Mouse (Mus musculus) hindbrain, embryonic 12.5 days (tissue): ENCODE data around the gene Itpkb. TPM values are rescaled to one million over a fixed set of nuclear protein-coding genes. Genes with fewer than 3 reads are reported as not detected.
"Not testable (repeated sequence)": the region's sequence is repeated elsewhere in the genome, so short reads cannot be mapped to it uniquely, and the experiment has no call there.

Experiments
- ATAC-seq: fragments of 200-750 bp; cut with Nextera tagmentation; 2 replicates; pipeline ENCODE4 v1.8.0; 2017; ENCODE audit warnings: moderate TSS enrichment; ENCODE audit not compliant: low FRiP score
- H3K27ac ChIP-seq: fragments of 300-500 bp; sonication (generic); 2 replicates; pipeline ENCODE4 v1.5.1; 2016; ENCODE audit warnings: mild to moderate bottlenecking
- H3K27me3 ChIP-seq: fragments of 300-500 bp; sonication (generic); 2 replicates; pipeline ENCODE4 v1.6.1; 2016; ENCODE audit warnings: mild to moderate bottlenecking
- H3K36me3 ChIP-seq: fragments of 300-500 bp; sonication (generic); 2 replicates; pipeline ENCODE4 v1.6.1; 2016; ENCODE audit warnings: mild to moderate bottlenecking
- H3K4me1 ChIP-seq: fragments of 300-500 bp; sonication (generic); 2 replicates; pipeline ENCODE4 v1.6.1; 2016
- H3K4me2 ChIP-seq: fragments of 300-500 bp; sonication (generic); replicated peaks from 2 replicates; pipeline ENCODE4 v1.6.1; 2016; ENCODE audit warnings: mild to moderate bottlenecking
- H3K4me3 ChIP-seq: fragments of 300-500 bp; sonication (generic); 2 replicates; pipeline ENCODE4 v1.5.1; 2016; ENCODE audit warnings: mild to moderate bottlenecking
- H3K9ac ChIP-seq: fragments of 300-500 bp; sonication (generic); 2 replicates; pipeline ENCODE4 v1.6.1; 2016; ENCODE audit warnings: mild to moderate bottlenecking, moderate library complexity
- H3K9me3 ChIP-seq: fragments of 300-500 bp; sonication (generic); replicated peaks from 2 replicates; pipeline ENCODE4 v1.6.1; 2016; ENCODE audit warnings: mild to moderate bottlenecking
- WGBS: fragments of 180-500 bp; shearing (Covaris S2); methylation state at CpG from one replicate; pipeline ENCODE4 v1.1.7; 2016; 5-methylcytosine and 5-hydroxymethylcytosine counted together
- polyA plus RNA-seq: library from polyadenylated mRNA; unstranded; fragments of >200 nt; fragmentation: Nextera tagmentation; extraction: Ambion mirVana; gene quantifications from 2 replicates; pipeline ENCODE4 v1.2.1, GENCODE M21; 2016

Itpkb gene
- polyA plus RNA-seq, 1 experiment from 2014 or later: 8.3 TPM

GRCm38 (mm10) chr1:180385308-180385707 is 55.0 kb downstream of the Itpkb start:
- 85% methylated on average over 6 of the region's 6 CpGs for WGBS
- Histone ChIP-seq H3K9me3 (no peaks in the 10 kb centered on the region), H3K4me3 (no peak overlapping the region), H3K4me1 (peaks cover 14% of the 10 kb centered on the region), H3K4me2 (no peak overlapping the region), H3K36me3 (no peaks in the 10 kb centered on the region), H3K9ac (no peak overlapping the region), H3K27me3 (no peaks in the 10 kb centered on the region; the same call in 1 of the 2 replicates), H3K27ac (no peak overlapping the region)
- ATAC-seq: no peak

- H3K27ac ChIP-seq: peak overlapping the region; percentile 58
- peak overlapping the region; percentile 54 for H3K9ac ChIP-seq
- peak overlapping the region; percentile 39 for H3K4me3 ChIP-seq
- ATAC-seq: peak; percentile 98
- H3K4me1 ChIP-seq: peaks cover 14% of the 10 kb centered on the region
- H3K36me3 ChIP-seq: no peaks in the 10 kb centered on the region
- 3% methylated on average over 27 of the region's 27 CpGs for WGBS
- no peaks in the 10 kb centered on the region for H3K9me3 ChIP-seq
- peak overlapping the region; percentile 63 for H3K4me2 ChIP-seq
- no peaks in the 10 kb centered on the region; the same call in 1 of the 2 replicates for H3K27me3 ChIP-seq
Measured at GRCm38 (mm10) chr1:180386951-180387749, 56.9 kb downstream of the Itpkb start.

GRCm38 (mm10) chr1:180387750-180388480 is 57.6 kb downstream of the Itpkb start:
- Histone ChIP-seq H3K4me1 (peaks cover 15% of the 10 kb centered on the region), H3K27ac (peak overlapping the region; percentile 40; the same call in 1 of the 2 replicates), H3K4me3 (peak overlapping the region; percentile 39), H3K9ac (no peak overlapping the region), H3K4me2 (peak overlapping the region; percentile 63), H3K27me3 (no peaks in the 10 kb centered on the region; the same call in 1 of the 2 replicates), H3K36me3 (no peaks in the 10 kb centered on the region), H3K9me3 (no peaks in the 10 kb centered on the region)
- ATAC-seq: no peak
- 17% methylated on average over 11 of the region's 11 CpGs for WGBS

GRCm38 (mm10) chr1:180388481-180388880 is 58.2 kb downstream of the Itpkb start:
- 54% methylated on average over 1 of the region's 1 CpGs for WGBS
- no peak overlapping the region for H3K27ac ChIP-seq
- no peak for ATAC-seq
- peaks cover 19% of the 10 kb centered on the region for H3K4me1 ChIP-seq
- H3K27me3 ChIP-seq: no peaks in the 10 kb centered on the region; the same call in 1 of the 2 replicates
- no peaks in the 10 kb centered on the region for H3K36me3 ChIP-seq
- no peak overlapping the region for H3K4me2 ChIP-seq
- no peak overlapping the region for H3K9ac ChIP-seq
- H3K9me3 ChIP-seq: no peaks in the 10 kb centered on the region
- no peak overlapping the region for H3K4me3 ChIP-seq

GRCm38 (mm10) chr1:180389213-180389760 is 59.0 kb downstream of the Itpkb start:
- ATAC-seq, H3K27me3 ChIP-seq, H3K36me3 ChIP-seq, H3K4me3 ChIP-seq, H3K9me3 ChIP-seq, H3K9ac ChIP-seq, H3K4me2 ChIP-seq, H3K27ac ChIP-seq: not testable (repeated sequence)
- 84% methylated on average over 11 of the region's 11 CpGs for WGBS
- peaks cover 19% of the 10 kb centered on the region for H3K4me1 ChIP-seq

- Histone ChIP-seq H3K4me2 (no peak overlapping the region), H3K4me1 (peaks cover 19% of the 10 kb centered on the region), H3K9ac (no peak overlapping the region), H3K36me3 (no peaks in the 10 kb centered on the region), H3K27me3 (no peaks in the 10 kb centered on the region), H3K27ac (no peak overlapping the region), H3K4me3 (no peak overlapping the region), H3K9me3 (no peaks in the 10 kb centered on the region)
- WGBS: 83% methylated on average over 3 of the region's 3 CpGs
- no peak for ATAC-seq
Measured at GRCm38 (mm10) chr1:180390321-180390731, 60.0 kb downstream of the Itpkb start.

GRCm38 (mm10) chr1:180390746-180391574 is 60.7 kb downstream of the Itpkb start:
- no peak overlapping the region for H3K4me2 ChIP-seq
- H3K36me3 ChIP-seq: no peaks in the 10 kb centered on the region
- no peak overlapping the region for H3K27ac ChIP-seq
- no peaks in the 10 kb centered on the region for H3K9me3 ChIP-seq
- no peak overlapping the region for H3K4me3 ChIP-seq
- ATAC-seq: no peak
- WGBS: 79% methylated on average over 10 of the region's 10 CpGs
- H3K27me3 ChIP-seq: no peaks in the 10 kb centered on the region
- H3K4me1 ChIP-seq: peaks cover 19% of the 10 kb centered on the region
- no peak overlapping the region for H3K9ac ChIP-seq

GRCm38 (mm10) chr1:180391575-180391945 is 61.3 kb downstream of the Itpkb start:
- H3K4me2 ChIP-seq: no peak overlapping the region
- no peaks in the 10 kb centered on the region for H3K36me3 ChIP-seq
- no peak overlapping the region for H3K27ac ChIP-seq
- ATAC-seq: no peak
- peaks cover 18% of the 10 kb centered on the region for H3K4me1 ChIP-seq
- H3K27me3 ChIP-seq: no peaks in the 10 kb centered on the region
- H3K4me3 ChIP-seq: no peak overlapping the region
- no peaks in the 10 kb centered on the region for H3K9me3 ChIP-seq
- 88% methylated on average over 4 of the region's 4 CpGs for WGBS
- no peak overlapping the region for H3K9ac ChIP-seq

- 83% methylated on average over 5 of the region's 5 CpGs for WGBS
- no peak for ATAC-seq
- no peaks in the 10 kb centered on the region for H3K9me3 ChIP-seq
- peaks cover 12% of the 10 kb centered on the region for H3K4me1 ChIP-seq
- no peaks in the 10 kb centered on the region for H3K27me3 ChIP-seq
- H3K9ac ChIP-seq: no peak overlapping the region
- no peaks in the 10 kb centered on the region for H3K36me3 ChIP-seq
- no peak overlapping the region for H3K4me3 ChIP-seq
- no peak overlapping the region for H3K4me2 ChIP-seq
- H3K27ac ChIP-seq: no peak overlapping the region
Measured at GRCm38 (mm10) chr1:180392137-180392798, 62.0 kb downstream of the Itpkb start.

GRCm38 (mm10) chr1:180393017-180393797 is 62.9 kb downstream of the Itpkb start:
- Histone ChIP-seq H3K9ac (no peak overlapping the region), H3K27ac (no peak overlapping the region), H3K4me3 (no peak overlapping the region), H3K9me3 (no peaks in the 10 kb centered on the region), H3K36me3 (no peaks in the 10 kb centered on the region), H3K4me1 (peaks cover 9% of the 10 kb centered on the region), H3K4me2 (no peak overlapping the region), H3K27me3 (no peaks in the 10 kb centered on the region)
- no peak for ATAC-seq
- 82% methylated on average over 9 of the region's 9 CpGs for WGBS

- no peak for ATAC-seq
- no peaks in the 10 kb centered on the region for H3K36me3 ChIP-seq
- no peak overlapping the region for H3K4me2 ChIP-seq
- no peak overlapping the region for H3K4me3 ChIP-seq
- H3K9ac ChIP-seq: no peak overlapping the region
- H3K4me1 ChIP-seq: peaks cover 5% of the 10 kb centered on the region; the same call in 1 of the 2 replicates
- H3K9me3 ChIP-seq: no peaks in the 10 kb centered on the region
- no peaks in the 10 kb centered on the region for H3K27me3 ChIP-seq
- WGBS: 89% methylated on average over 12 of the region's 12 CpGs
- no peak overlapping the region for H3K27ac ChIP-seq
Measured at GRCm38 (mm10) chr1:180393873-180394272, 63.6 kb downstream of the Itpkb start.
